Mouse (Mus musculus) kidney, adult 2 months (tissue): Measurements from ENCODE around the gene Ctnna3.

ENCODE experiments used
- CTCF ChIP-seq: fragments of 200-500 bp; conservative IDR thresholded peaks from 2 replicates; pipeline ENCODE4 v1.5.1; 2011; ENCODE audit warnings: low read depth, mild to moderate bottlenecking, control low read depth, low read length, moderate library complexity, mixed read lengths; ENCODE audit not compliant: insufficient read depth, insufficient read length
- POLR2A ChIP-seq: fragments of 200-500 bp; IDR thresholded peaks from one replicate; pipeline ENCODE4 v1.6.1; 2011; ENCODE audit warnings: low read depth, low read length, control low read depth

GRCm38 (mm10) chr10:63771656-63772055 lies 341.8 kb downstream of the Ctnna3 start:
- TF ChIP-seq POLR2A (no peak), CTCF (no peak)
